Mouse (Mus musculus) spleen, embryonic (tissue): Measurements from ENCODE around the gene Dnah8.
"Not testable (repeated sequence)": the region's sequence is repeated elsewhere in the genome, so short reads cannot be mapped to it uniquely, and the experiment has no call there.

Experiments
- CTCF ChIA-PET: fragments of 350-600 bp; sonication (Branson Sonifier 250); formaldehyde crosslinking; loops from one replicate; lab custom pipeline; 2022; lab: Charles Lee

Dnah8 gene

GRCm38 (mm10) chr17:30624132-30624531 lies at the start of gene Dnah8:
Gene Dnah8, plus strand, starts transcription at chr17:30624354.
- CTCF ChIA-PET: not testable (repeated sequence)

GRCm38 (mm10) chr17:30574783-30575075 lies 49.4 kb upstream of the Dnah8 start:
- CTCF ChIA-PET: interaction anchor here (0.7 kb wide), 1 partner anchor 86 kb away, joined by 3 read pairs; no protein-coding TSS in a partner anchor

- CTCF ChIA-PET: interaction anchor here (0.7 kb wide), 1 partner anchor 86 kb away, joined by 3 read pairs; no protein-coding TSS in a partner anchor
Measured at GRCm38 (mm10) chr17:30575121-30575904, 48.8 kb upstream of the Dnah8 start.

GRCm38 (mm10) chr17:30575941-30576773 lies 48.0 kb upstream of the Dnah8 start, which contains the start of gene Btbd9:
Gene Btbd9, minus strand, starts transcription at chr17:30576488.
- CTCF ChIA-PET: no interaction called here

- CTCF ChIA-PET: no interaction called here
Measured at GRCm38 (mm10) chr17:30576946-30577345, 47.2 kb upstream of the Dnah8 start.

GRCm38 (mm10) chr17:30580781-30581180 lies 43.4 kb upstream of the Dnah8 start:
- CTCF ChIA-PET: no interaction called here

- CTCF ChIA-PET: interaction anchor here (0.5 kb wide), 1 partner anchor 89 kb away, joined by 5 read pairs; no protein-coding TSS in a partner anchor
Measured at GRCm38 (mm10) chr17:30581201-30581600, 43.0 kb upstream of the Dnah8 start.

GRCm38 (mm10) chr17:30582313-30582712 lies 41.8 kb upstream of the Dnah8 start:
- CTCF ChIA-PET: no interaction called here

- CTCF ChIA-PET: no interaction called here
Measured at GRCm38 (mm10) chr17:30583258-30584001, 40.7 kb upstream of the Dnah8 start.

- CTCF ChIA-PET: no interaction called here
Measured at GRCm38 (mm10) chr17:30590417-30591198, 33.5 kb upstream of the Dnah8 start.

- CTCF ChIA-PET: interaction anchor here (0.7 kb wide), 1 partner anchor 12 kb away, joined by 3 read pairs; no protein-coding TSS in a partner anchor
Measured at GRCm38 (mm10) chr17:30594407-30594806, 29.7 kb upstream of the Dnah8 start.

- CTCF ChIA-PET: no interaction called here
Measured at GRCm38 (mm10) chr17:30594846-30595245, 29.3 kb upstream of the Dnah8 start.

GRCm38 (mm10) chr17:30597786-30598185 lies 26.4 kb upstream of the Dnah8 start:
- CTCF ChIA-PET: interaction anchor here (1.5 kb wide), 1 partner anchor 13 kb away, joined by 3 read pairs; no protein-coding TSS in a partner anchor

- CTCF ChIA-PET: interaction anchor here (1.5 kb wide), 1 partner anchor 13 kb away, joined by 3 read pairs; no protein-coding TSS in a partner anchor
Measured at GRCm38 (mm10) chr17:30598300-30598699, 25.9 kb upstream of the Dnah8 start.

- CTCF ChIA-PET: no interaction called here
Measured at GRCm38 (mm10) chr17:30602175-30602574, 22.0 kb upstream of the Dnah8 start.

- CTCF ChIA-PET: no interaction called here
Measured at GRCm38 (mm10) chr17:30604296-30604695, 19.9 kb upstream of the Dnah8 start.

- CTCF ChIA-PET: no interaction called here
Measured at GRCm38 (mm10) chr17:30605001-30605400, 19.2 kb upstream of the Dnah8 start.

- CTCF ChIA-PET: no interaction called here
Measured at GRCm38 (mm10) chr17:30606206-30606605, 17.9 kb upstream of the Dnah8 start.

- CTCF ChIA-PET: interaction anchor here (0.6 kb wide), 1 partner anchor 13 kb away, joined by 3 read pairs; no protein-coding TSS in a partner anchor
Measured at GRCm38 (mm10) chr17:30606634-30607081, 17.5 kb upstream of the Dnah8 start.

- CTCF ChIA-PET: no interaction called here
Measured at GRCm38 (mm10) chr17:30607330-30607729, 16.8 kb upstream of the Dnah8 start.
